Mouse (Mus musculus): ENCODE data around the gene Gm42742.

The Gm42742 gene

GRCm38 (mm10) chr7:127020491-127020890, 406 bp downstream of the Gm42742 start:
- DNase-seq (ENCODE audit: extremely low spot score, low read depth, low spot score), result no peak

- DNase-seq (ENCODE audit: extremely low spot score, low read depth, low spot score), result no peak
Measured at GRCm38 (mm10) chr7:127020031-127020430, 866 bp downstream of the Gm42742 start.

GRCm38 (mm10) chr7:127019306-127019960, 1.5 kb downstream of the Gm42742 start:
- no peak for DNase-seq (ENCODE audit: extremely low spot score, low read depth, low spot score)

DNA sequence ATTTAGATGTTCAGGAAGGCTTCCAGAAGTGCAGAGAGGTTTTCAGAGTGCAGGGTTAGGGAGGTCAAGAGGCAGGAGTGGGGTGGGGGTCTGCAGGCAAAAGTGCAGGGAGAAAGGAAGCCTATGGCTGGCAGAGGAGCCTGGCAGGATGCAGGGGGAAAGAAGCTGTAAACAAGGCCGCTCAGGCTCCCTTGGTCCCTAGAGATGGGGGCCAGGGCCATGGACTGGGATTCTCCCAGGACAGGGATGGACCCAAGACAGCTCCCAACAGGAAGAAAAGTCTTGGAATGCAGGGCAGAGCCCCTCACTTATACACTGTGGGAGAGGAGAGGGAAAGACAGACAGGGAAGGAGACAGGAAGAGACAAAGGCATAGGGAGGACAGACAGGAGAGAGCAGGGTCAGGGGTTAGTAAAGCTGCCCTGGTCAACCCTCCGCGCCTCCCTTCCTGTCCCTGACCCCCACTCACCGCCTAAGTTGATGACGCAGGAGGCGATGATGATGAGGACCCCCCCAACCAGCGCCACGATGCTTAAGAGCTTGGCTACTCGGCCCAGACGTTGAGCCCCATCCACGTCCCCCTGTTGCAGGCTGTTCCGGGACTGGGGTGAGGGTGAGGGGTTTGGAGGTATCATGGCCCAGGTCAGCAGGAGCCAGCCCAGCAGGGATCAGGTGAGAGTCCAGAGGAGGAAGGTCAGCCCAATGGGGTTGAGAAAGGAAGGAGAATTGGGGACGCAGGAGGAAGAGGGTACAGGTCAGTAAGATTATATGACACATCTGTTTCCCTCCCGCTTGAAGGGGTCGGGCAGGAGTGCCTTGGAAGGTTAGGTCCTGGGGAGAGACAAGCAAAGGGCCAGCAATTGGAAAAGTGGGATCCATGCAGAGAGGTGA, 2.2 kb downstream of the Gm42742 start:
- no peak for DNase-seq (ENCODE audit: extremely low spot score, low read depth, low spot score)

GRCm38 (mm10) chr7:127017950-127018345, 2.9 kb downstream of the Gm42742 start:
- DNase-seq (ENCODE audit: extremely low spot score, low read depth, low spot score), result no peak

- peak; percentile 100 for DNase-seq (ENCODE audit: extremely low spot score, low read depth, low spot score)
Measured at GRCm38 (mm10) chr7:127016971-127017949, 3.6 kb downstream of the Gm42742 start, which contains the start of gene Pagr1a. Pagr1a (minus strand) TSS chr7:127017352.

DNA sequence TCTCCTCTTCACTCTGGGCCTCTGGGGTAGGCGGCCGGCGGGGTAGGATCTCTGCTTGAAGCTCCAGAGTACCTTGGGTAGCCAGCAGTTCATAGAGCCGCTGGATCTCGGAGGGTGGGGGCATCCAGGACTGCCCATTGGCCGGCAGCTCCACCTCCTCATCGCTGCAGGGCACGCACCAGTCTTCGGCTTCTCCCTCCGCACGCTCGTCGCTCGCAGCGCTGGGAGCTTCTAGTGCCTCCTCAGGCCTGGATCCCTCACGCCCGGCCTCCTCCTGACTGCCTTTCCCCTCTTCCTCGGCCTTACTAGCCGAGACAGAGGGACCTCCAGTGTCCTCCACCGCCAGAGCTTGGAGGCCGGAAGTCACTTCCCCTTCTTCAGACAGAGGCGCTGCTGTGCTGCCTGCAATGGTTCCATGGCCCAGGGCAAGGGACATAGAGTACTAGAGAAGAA, 4.4 kb downstream of the Gm42742 start:
- no peak for DNase-seq (ENCODE audit: extremely low spot score, low read depth, low spot score)

DNA sequence TGATC, 4.6 kb downstream of the Gm42742 start, which contains the start of gene Pagr1b:
Gene Pagr1b, minus strand, starts transcription at position 4 of the 5 bp plus-strand sequence.
- DNase-seq (ENCODE audit: extremely low spot score, low read depth, low spot score), result no peak

DNA sequence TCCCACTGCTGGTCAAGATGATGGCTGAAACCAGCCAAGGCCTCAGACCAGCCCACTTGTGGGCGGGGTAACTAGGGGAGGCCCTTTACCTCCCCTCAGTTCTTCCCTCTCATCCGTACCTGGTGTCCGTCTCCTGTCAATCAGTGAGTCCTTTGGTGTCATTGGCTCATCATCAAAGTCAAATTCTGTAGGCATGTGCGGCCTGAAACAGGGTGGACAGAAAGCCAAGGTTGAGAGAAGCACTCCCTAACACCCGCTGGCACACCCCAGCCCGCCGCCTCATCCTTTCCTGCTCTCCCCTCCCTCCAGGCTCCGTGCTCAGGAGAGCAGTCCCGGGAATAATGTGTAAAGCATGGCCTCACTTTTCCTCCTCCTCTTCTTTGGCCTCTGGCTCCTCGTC, 4.8 kb downstream of the Gm42742 start:
- no peak for DNase-seq (ENCODE audit: extremely low spot score, low read depth, low spot score)

DNA sequence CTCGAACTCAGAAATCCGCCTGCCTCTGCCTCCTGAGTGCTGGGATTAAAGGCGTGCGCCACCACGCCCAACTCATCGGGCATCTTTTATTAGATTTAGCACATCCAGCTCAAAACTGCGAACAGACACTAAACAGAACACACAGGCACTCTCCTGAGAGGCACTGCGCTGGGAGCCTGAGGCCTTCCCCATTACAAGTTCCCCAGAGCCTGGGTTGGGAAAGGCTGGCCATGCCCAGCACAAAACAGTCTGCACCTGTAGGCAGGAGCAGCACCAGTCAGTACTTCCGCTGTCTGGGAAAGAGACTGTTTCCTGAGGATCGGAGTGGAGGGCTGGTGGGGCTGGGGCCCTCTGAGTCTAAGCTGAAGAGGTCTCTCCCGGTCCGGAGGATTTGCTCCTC, 5.9 kb downstream of the Gm42742 start:
- no peak for DNase-seq (ENCODE audit: extremely low spot score, low read depth, low spot score)

DNA sequence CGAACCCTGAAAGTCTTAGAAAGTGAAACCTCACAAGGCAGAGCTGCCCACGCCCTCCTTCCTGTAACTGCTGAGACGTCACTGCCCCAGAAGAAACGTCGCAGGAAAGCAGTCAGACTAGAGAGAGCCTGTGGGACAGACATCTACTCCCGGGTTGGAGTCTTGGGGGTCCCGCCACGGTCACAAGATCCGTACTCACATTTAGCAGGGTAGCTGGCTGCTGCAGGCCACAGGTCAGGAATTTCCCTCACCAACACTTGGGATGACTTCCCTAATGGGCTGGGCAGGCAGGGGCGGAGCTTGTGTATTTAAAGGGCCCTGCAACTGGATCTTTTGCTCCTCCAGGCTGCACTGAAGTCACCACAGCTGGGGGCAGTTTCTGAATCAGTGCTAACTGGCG, 6.6 kb downstream of the Gm42742 start, which contains the start of gene Mvp:
Gene Mvp, minus strand, starts transcription at position 302 of the 400 bp plus-strand sequence.
- DNase-seq (ENCODE audit: extremely low spot score, low read depth, low spot score), result no peak

DNA sequence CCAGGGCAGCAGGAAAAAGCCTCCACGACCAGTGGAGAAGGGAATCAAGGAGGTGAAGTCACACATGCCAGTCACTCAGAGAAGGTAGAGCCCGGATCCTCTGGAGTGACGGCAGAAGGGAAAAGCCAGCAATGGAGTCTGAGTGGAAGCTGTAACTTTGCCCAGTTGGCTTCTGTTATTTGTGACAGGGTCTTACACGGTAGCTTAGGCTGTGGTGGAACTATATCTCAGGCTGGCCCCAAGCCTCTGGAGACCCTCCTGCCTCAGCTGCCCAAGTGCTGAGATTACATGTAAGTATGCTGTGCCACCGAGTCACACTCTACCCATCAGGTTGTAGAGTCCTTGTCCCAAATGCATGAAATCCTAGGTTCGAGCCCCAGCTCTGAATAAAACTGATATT, 7.5 kb downstream of the Gm42742 start:
- no peak for DNase-seq (ENCODE audit: extremely low spot score, low read depth, low spot score)

GRCm38 (mm10) chr7:127012845-127013244, 8.1 kb downstream of the Gm42742 start:
- DNase-seq (ENCODE audit: extremely low spot score, low read depth, low spot score), result no peak

- DNase-seq (ENCODE audit: extremely low spot score, low read depth, low spot score), result no peak
Measured at GRCm38 (mm10) chr7:127012374-127012773, 8.5 kb downstream of the Gm42742 start.

GRCm38 (mm10) chr7:127011717-127012116, 9.2 kb downstream of the Gm42742 start:
- DNase-seq (ENCODE audit: extremely low spot score, low read depth, low spot score), result no peak

- DNase-seq (ENCODE audit: extremely low spot score, low read depth, low spot score), result no peak
Measured at GRCm38 (mm10) chr7:127011051-127011450, 9.8 kb downstream of the Gm42742 start.

DNA sequence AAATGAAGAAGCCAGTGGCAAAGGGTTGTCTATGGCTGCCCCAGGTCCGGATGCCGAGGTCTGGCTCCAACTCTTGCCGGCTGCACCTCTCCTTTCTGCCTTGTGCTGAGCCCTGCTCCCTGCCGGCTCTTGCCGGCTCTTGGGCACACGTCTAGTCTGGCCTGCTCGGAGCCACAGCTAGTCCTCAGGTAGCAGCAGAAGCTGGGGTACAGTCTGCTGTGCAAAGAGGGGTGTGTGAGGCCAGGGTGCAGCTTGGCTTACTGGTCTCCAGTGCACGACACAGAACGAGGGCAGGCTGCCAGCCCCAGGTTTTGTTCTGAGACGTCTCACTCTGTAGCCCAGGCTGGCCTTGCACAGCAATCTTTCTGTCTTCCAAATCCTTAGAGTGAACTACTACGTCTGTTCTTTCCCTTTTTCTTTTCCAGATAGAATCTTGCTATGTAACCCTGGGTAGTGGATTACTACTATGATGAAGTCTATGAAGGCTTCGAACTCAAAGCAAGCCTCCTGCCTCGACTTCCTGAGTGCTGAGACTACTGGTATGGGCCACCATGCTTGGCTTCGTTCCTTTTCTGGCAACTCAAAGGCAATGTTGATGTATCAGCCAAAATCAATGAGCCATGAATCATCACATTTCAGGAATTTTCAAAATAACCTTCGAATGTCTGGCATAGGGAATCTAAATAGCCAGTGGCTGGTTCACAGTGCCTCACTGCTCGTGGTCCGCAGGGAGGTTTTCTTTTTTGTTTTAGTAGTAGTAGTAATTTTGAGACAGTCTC, 11.4 kb downstream of the Gm42742 start:
- DNase-seq (ENCODE audit: extremely low spot score, low read depth, low spot score), result no peak

DNA sequence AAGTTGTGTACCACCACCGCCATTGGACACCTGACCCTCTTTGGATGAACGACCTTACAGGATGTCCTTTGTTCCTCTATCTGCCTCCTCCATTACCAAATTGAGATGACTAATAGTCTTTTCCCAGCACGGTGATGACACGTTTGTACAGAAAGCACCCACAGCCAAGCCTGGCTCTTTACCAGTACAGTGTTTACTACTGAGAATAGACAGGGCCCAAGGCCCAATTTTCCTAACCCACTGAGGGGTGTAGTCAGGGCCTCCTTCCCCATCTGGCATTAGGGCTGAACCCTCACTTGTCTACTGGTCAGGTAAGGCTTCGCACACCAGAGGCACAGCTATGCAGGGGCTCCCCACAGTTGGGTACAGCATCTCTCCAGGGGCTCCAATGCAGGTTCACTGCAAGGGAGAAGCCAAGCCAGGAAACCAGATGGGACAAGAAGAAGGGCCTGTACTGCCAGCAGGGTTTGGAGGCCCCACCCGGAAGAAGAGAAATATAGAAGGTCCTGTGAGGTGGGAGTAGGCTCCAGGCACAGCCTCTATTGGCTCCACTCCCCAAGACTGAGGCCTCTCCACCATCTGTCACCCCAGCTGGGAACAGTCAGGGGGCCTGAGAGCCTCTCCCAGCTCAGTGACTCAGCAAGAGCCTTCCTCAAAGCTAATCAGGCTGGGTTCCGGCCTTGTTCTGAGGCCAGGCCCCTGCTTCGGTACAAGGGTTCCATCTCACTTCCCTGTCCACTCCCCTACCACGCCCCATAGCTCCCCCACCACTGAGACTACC, 12.5 kb downstream of the Gm42742 start:
- DNase-seq (ENCODE audit: extremely low spot score, low read depth, low spot score), result no peak

DNA sequence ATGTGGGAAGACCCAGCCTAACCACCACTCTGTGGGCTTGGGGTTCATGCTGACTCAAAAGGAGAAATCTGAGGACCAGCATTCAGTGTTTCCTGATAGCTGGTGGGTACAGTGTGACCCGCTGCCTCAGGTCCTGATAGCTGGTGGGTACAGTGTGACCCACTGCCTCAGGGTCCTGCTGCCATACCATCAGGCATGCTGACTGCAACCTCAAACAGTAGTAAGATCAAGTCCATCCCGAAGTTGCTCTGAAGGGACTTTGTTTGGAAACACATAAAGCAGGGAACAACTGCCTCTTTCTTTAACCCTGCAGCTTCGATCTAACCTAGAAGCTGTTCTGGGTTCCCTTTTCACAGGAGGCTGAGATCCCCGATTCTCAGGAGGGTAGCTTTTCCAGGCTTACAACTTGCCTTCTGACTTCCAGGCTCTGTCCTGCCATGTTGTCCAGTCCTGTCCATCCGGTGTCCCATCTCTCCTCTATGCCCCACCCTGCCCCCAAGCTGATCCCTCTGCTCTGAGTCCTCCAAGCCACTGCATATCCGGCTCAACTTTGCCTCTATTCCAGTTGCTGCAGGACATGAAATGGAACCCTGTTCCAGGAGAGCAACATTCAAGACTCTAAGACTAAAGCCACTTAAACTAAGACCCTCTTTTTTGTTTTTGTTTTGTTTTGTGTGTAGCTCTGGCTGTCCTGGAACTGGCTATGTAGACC, 13.4 kb downstream of the Gm42742 start:
- no peak for DNase-seq (ENCODE audit: extremely low spot score, low read depth, low spot score)

Measured in hindlimb bud, embryonic 11.5 days (tissue).